Mouse (Mus musculus) neural tube, embryonic 12.5 days (tissue): ENCODE data around the gene Mapk8ip2. TPM values are rescaled to one million over a fixed set of nuclear protein-coding genes. Genes with fewer than 3 reads are reported as not detected.

Experiments
- ATAC-seq: fragments of 200-750 bp; cut with Nextera tagmentation; 2 replicates; pipeline ENCODE4 v1.8.0; 2017; ENCODE audit warnings: low read depth, mild to moderate bottlenecking, moderate TSS enrichment, moderate library complexity; ENCODE audit not compliant: low FRiP score
- H3K27ac ChIP-seq: fragments of 300-500 bp; sonication (generic); 2 replicates; pipeline ENCODE4 v1.5.1; 2016
- H3K27me3 ChIP-seq: fragments of 300-500 bp; sonication (generic); replicated peaks from 2 replicates; pipeline ENCODE4 v1.6.1; 2016; ENCODE audit warnings: mild to moderate bottlenecking
- H3K36me3 ChIP-seq: fragments of 300-500 bp; sonication (generic); 2 replicates; pipeline ENCODE4 v1.6.1; 2016; ENCODE audit warnings: mild to moderate bottlenecking
- H3K4me1 ChIP-seq: fragments of 300-500 bp; sonication (generic); 2 replicates; pipeline ENCODE4 v1.6.1; 2016
- H3K4me2 ChIP-seq: fragments of 300-500 bp; sonication (generic); replicated peaks from 2 replicates; pipeline ENCODE4 v1.6.1; 2016; ENCODE audit warnings: mild to moderate bottlenecking
- H3K4me3 ChIP-seq: fragments of 300-500 bp; sonication (generic); 2 replicates; pipeline ENCODE4 v1.5.1; 2016
- H3K9ac ChIP-seq: fragments of 300-500 bp; sonication (generic); 2 replicates; pipeline ENCODE4 v1.6.1; 2016; ENCODE audit warnings: mild to moderate bottlenecking
- H3K9me3 ChIP-seq: fragments of 300-500 bp; sonication (generic); 2 replicates; pipeline ENCODE4 v1.6.1; 2016; ENCODE audit warnings: mild to moderate bottlenecking
- WGBS: fragments of 180-500 bp; shearing (Covaris S2); methylation state at CpG from one replicate; pipeline ENCODE4 v1.1.7; 2016; 5-methylcytosine and 5-hydroxymethylcytosine counted together
- polyA plus RNA-seq: library from polyadenylated mRNA; unstranded; fragments of >200 nt; fragmentation: Nextera tagmentation; extraction: Ambion mirVana; gene quantifications from 2 replicates; pipeline ENCODE4 v1.2.1, GENCODE M21; 2016

The Mapk8ip2 gene
- 61.7 and 62.5 TPM in 2 replicates for polyA plus RNA-seq

GRCm38 (mm10) chr15:89453865-89454478 is at the start of gene Mapk8ip2:
TSS of gene Mapk8ip2 (plus strand) at chr15:89453913.
- Histone ChIP-seq H3K4me1 (peaks cover 21% of the 10 kb centered on the region), H3K9me3 (no peaks in the 10 kb centered on the region), H3K4me3 (peak within 1 kb of the TSS; percentile 74), H3K9ac (peak within 1 kb of the TSS; percentile 77), H3K27ac (peak within 1 kb of the TSS; percentile 62; the same call in 1 of the 2 replicates), H3K27me3 (peaks cover 6% of the 10 kb centered on the region), H3K4me2 (peak within 1 kb of the TSS; percentile 82), H3K36me3 (peaks cover 26% of the 10 kb centered on the region)
- WGBS: under 1% methylated on average over 53 of the region's 53 CpGs
- peak; percentile 77 for ATAC-seq

GRCm38 (mm10) chr15:89404831-89405623 is 48.7 kb upstream of the Mapk8ip2 start:
- no peak for ATAC-seq
- no peaks in the 10 kb centered on the region for H3K36me3 ChIP-seq

DNA sequence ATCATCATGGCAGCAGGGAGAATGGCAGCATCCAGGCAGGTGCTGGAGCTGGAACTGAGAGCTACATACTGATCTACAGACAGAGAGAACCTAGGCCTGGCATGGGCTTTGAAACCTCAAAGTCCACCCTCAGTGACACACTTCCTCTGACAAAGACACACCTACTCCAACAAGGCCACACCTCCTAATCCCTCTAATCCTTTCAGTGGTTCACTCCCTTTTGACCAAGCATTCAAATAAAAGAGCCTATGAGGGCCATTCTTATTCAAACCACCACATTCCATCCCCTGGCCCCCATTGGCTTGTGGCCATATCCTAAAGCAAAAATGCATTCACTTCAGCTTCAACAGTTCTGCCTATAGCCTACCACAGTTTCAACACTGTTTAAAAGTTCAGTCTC is 47.0 kb upstream of the Mapk8ip2 start:
- H3K4me3 ChIP-seq: no peak overlapping the region
- H3K9ac ChIP-seq: no peak overlapping the region
- no peak for ATAC-seq
- H3K9me3 ChIP-seq: peaks cover 9% of the 10 kb centered on the region
- H3K27ac ChIP-seq: no peak overlapping the region
- H3K4me1 ChIP-seq: no peaks in the 10 kb centered on the region
- H3K4me2 ChIP-seq: no peak overlapping the region
- H3K27me3 ChIP-seq: no peaks in the 10 kb centered on the region
- H3K36me3 ChIP-seq: no peaks in the 10 kb centered on the region

More at GRCm38 (mm10) chr15:89404831-89405623, 48.7 kb upstream of the Mapk8ip2 start:
- Histone ChIP-seq H3K27me3 (no peaks in the 10 kb centered on the region), H3K4me1 (no peaks in the 10 kb centered on the region), H3K4me3 (no peak overlapping the region), H3K4me2 (no peak overlapping the region), H3K27ac (no peak overlapping the region), H3K9me3 (peaks cover 9% of the 10 kb centered on the region), H3K9ac (no peak overlapping the region)
- 85% methylated on average over 10 of the region's 10 CpGs for WGBS

GRCm38 (mm10) chr15:89410118-89410517 is 43.6 kb upstream of the Mapk8ip2 start, which contains the start of gene Syce3:
TSS of gene Syce3 (minus strand) at chr15:89410503.
- Histone ChIP-seq H3K9ac (no peak within 1 kb of the TSS), H3K36me3 (no peaks in the 10 kb centered on the region), H3K4me3 (no peak within 1 kb of the TSS), H3K27ac (no peak within 1 kb of the TSS), H3K4me1 (no peaks in the 10 kb centered on the region), H3K27me3 (no peaks in the 10 kb centered on the region), H3K9me3 (peaks cover 9% of the 10 kb centered on the region), H3K4me2 (no peak within 1 kb of the TSS)
- WGBS: 83% methylated on average over 24 of the region's 24 CpGs
- no peak for ATAC-seq

- H3K9ac ChIP-seq: no peak overlapping the region
- no peaks in the 10 kb centered on the region for H3K9me3 ChIP-seq
- H3K4me1 ChIP-seq: no peaks in the 10 kb centered on the region
- ATAC-seq: no peak
- H3K36me3 ChIP-seq: peaks cover 22% of the 10 kb centered on the region
- no peak overlapping the region for H3K4me3 ChIP-seq
- 91% methylated on average over 8 of the region's 8 CpGs for WGBS
- H3K27me3 ChIP-seq: no peaks in the 10 kb centered on the region
- no peak overlapping the region for H3K27ac ChIP-seq
- no peak overlapping the region for H3K4me2 ChIP-seq
Observed at GRCm38 (mm10) chr15:89415282-89415681, 38.4 kb upstream of the Mapk8ip2 start.

DNA sequence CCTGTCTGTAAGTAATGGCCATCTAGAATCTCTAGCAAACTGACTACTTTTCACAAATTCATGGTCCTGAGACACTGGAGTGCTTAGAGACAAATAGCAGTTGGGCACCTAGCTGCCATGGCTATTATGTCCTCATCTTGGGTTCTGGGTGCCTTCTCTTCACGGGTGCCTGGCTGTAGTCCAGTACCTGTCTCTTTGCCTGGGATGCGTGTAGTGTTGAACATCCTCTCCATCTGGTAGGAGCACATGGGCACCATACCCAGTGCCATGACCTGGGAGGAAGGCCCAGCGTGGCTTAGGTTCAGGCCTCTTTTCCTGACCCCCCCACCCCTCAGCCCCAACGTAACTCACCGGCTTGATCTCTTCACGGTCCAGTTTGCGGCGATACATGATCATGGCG is 31.8 kb upstream of the Mapk8ip2 start:
- no peak for ATAC-seq
- no peaks in the 10 kb centered on the region for H3K9me3 ChIP-seq
- peaks cover 48% of the 10 kb centered on the region for H3K36me3 ChIP-seq
- no peak overlapping the region for H3K9ac ChIP-seq
- no peak overlapping the region for H3K4me3 ChIP-seq
- no peaks in the 10 kb centered on the region for H3K4me1 ChIP-seq
- 96% methylated on average over 9 of the region's 9 CpGs for whole genome bisulfite sequencing
- H3K4me2 ChIP-seq: no peak overlapping the region
- H3K27ac ChIP-seq: no peak overlapping the region
- H3K27me3 ChIP-seq: no peaks in the 10 kb centered on the region

- Histone ChIP-seq H3K9me3 (no peaks in the 10 kb centered on the region), H3K27ac (no peak overlapping the region), H3K9ac (no peak overlapping the region), H3K27me3 (no peaks in the 10 kb centered on the region), H3K36me3 (peaks cover 45% of the 10 kb centered on the region), H3K4me3 (no peak overlapping the region), H3K4me1 (peaks cover 9% of the 10 kb centered on the region; the same call in 1 of the 2 replicates), H3K4me2 (no peak overlapping the region)
- ATAC-seq: no peak
- WGBS: 85% methylated on average over 8 of the region's 8 CpGs
Observed at GRCm38 (mm10) chr15:89424621-89425020, 29.1 kb upstream of the Mapk8ip2 start.

DNA sequence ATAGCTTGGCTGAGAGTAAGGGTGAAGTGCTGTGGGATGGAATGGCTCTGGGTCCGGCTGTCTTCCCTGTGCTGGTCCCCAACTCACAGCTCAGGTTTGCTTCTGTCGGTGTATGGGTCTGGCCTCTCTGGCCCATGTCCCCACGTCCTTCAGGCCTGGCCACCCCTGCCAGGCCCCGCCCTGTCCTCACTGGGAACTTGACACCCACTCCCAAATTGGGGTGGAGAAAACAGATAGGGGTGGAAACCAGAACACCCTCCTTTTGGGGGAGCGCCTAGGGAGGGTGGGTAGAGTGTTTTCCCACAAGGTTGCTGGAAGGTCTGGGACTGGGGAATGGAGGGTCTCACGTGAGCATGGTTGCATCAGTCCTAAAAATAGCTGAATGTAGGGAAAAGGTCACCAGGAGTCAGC is 28.0 kb upstream of the Mapk8ip2 start, which contains the start of gene Cpt1b:
TSS of gene Cpt1b (minus strand) at position 153 of the 411 bp plus-strand sequence.
- Histone ChIP-seq H3K36me3 (peaks cover 36% of the 10 kb centered on the region), H3K4me2 (peak within 1 kb of the TSS; percentile 5; the same call in 1 of the 2 replicates), H3K27ac (no peak within 1 kb of the TSS), H3K9me3 (no peaks in the 10 kb centered on the region), H3K27me3 (no peaks in the 10 kb centered on the region), H3K4me3 (no peak within 1 kb of the TSS), H3K4me1 (peaks cover 12% of the 10 kb centered on the region; the same call in 1 of the 2 replicates), H3K9ac (no peak within 1 kb of the TSS)
- 26% methylated on average over 6 of the region's 6 CpGs for WGBS
- no peak for ATAC-seq

- ATAC-seq: no peak
- no peak overlapping the region for H3K4me2 ChIP-seq
- no peaks in the 10 kb centered on the region for H3K9me3 ChIP-seq
- no peaks in the 10 kb centered on the region for H3K27me3 ChIP-seq
- 92% methylated on average over 10 of the region's 10 CpGs for WGBS
- peaks cover 36% of the 10 kb centered on the region for H3K36me3 ChIP-seq
- H3K4me3 ChIP-seq: no peak overlapping the region
- H3K4me1 ChIP-seq: peaks cover 12% of the 10 kb centered on the region; the same call in 1 of the 2 replicates
- H3K9ac ChIP-seq: no peak overlapping the region
- no peak overlapping the region for H3K27ac ChIP-seq
Observed at GRCm38 (mm10) chr15:89426716-89427115, 27.0 kb upstream of the Mapk8ip2 start.

GRCm38 (mm10) chr15:89428136-89428790 is 25.4 kb upstream of the Mapk8ip2 start:
- peak overlapping the region; percentile 88 for H3K4me2 ChIP-seq
- H3K4me3 ChIP-seq: peak overlapping the region; percentile 71
- no peak overlapping the region for H3K27ac ChIP-seq
- no peaks in the 10 kb centered on the region for H3K27me3 ChIP-seq
- WGBS: 81% methylated on average over 19 of the region's 19 CpGs
- H3K9me3 ChIP-seq: no peaks in the 10 kb centered on the region
- peaks cover 29% of the 10 kb centered on the region for H3K36me3 ChIP-seq
- ATAC-seq: no peak
- peak overlapping the region; percentile 73 for H3K9ac ChIP-seq
- peaks cover 12% of the 10 kb centered on the region; the same call in 1 of the 2 replicates for H3K4me1 ChIP-seq

DNA sequence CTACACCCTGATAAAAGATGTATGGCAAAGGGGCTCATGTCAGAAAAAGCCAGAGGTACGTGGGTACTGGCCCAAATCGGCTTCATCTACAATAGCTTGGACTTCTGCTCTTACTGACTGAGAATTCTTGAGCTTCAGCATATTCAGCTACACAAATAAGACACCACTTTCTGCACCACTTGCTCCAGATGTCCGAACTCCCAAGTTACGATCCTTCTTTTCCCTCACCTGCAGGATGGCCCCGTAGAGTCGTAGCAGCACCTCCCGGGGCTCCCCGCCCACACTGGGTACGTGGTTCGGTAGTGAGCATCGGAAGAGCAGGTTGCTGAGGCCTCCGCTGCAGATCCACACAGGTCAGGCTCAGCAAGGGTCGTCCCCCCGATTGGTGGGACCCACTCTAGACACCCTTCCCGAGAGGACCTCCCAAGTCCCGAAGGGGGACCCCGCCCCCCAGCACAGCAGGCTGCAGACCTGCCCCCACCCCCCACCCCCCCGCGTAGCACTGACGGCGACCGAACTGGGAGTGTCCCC is 24.8 kb upstream of the Mapk8ip2 start:
- Histone ChIP-seq H3K4me3 (peak overlapping the region; percentile 71), H3K9me3 (no peaks in the 10 kb centered on the region), H3K4me2 (peak overlapping the region; percentile 88), H3K27me3 (no peaks in the 10 kb centered on the region), H3K4me1 (peaks cover 12% of the 10 kb centered on the region; the same call in 1 of the 2 replicates), H3K27ac (0 out of 2 replicates have a peak overlapping the region, but pooled peaks have one; percentile 94), H3K9ac (peak overlapping the region; percentile 73), H3K36me3 (peaks cover 28% of the 10 kb centered on the region)
- peak; percentile 49 for ATAC-seq
- WGBS: 3% methylated on average over 22 of the region's 22 CpGs
